Mouse (Mus musculus) C2C12 (cell line): ENCODE results near the gene Ubald2. TPM values are rescaled to one million over a fixed set of nuclear protein-coding genes. Genes with fewer than 3 reads are reported as not detected.

Experiments used
- H3K27me3 ChIP-seq: one replicate; pipeline ENCODE4 v1.6.1; 2011; ENCODE audit not compliant: control insufficient read depth, insufficient read depth, insufficient read length
- H3K36me3 ChIP-seq: one replicate; pipeline ENCODE4 v1.6.1; 2011; ENCODE audit not compliant: control insufficient read depth, insufficient read depth
- H3K4me3 ChIP-seq: one replicate; pipeline ENCODE4 v1.5.1; 2011; ENCODE audit warnings: mild to moderate bottlenecking, control low read depth; ENCODE audit not compliant: poor library complexity, insufficient read depth, severe bottlenecking
- H3K79me2 ChIP-seq: one replicate; pipeline ENCODE4 v1.6.1; 2011; ENCODE audit not compliant: control insufficient read depth, insufficient read depth
- H3K79me3 ChIP-seq: one replicate; pipeline ENCODE4 v1.6.1; 2011; ENCODE audit warnings: low read depth, control low read depth
- H3ac ChIP-seq: one replicate; pipeline ENCODE3; 2011; ENCODE audit warnings: low read depth; ENCODE audit not compliant: control insufficient read depth, insufficient read length
- CEBPB ChIP-seq: IDR thresholded peaks from one replicate; pipeline ENCODE4 v1.6.1; 2011; ENCODE audit warnings: low read depth, mild to moderate bottlenecking, control low read depth, moderate library complexity
- CTCF ChIP-seq: IDR thresholded peaks from one replicate; pipeline ENCODE4 v1.5.1; 2011; ENCODE audit not compliant: control insufficient read depth, insufficient read depth, insufficient read length
- FOSL1 ChIP-seq: IDR thresholded peaks from one replicate; pipeline ENCODE4 v1.8.0; 2011; ENCODE audit warnings: mild to moderate bottlenecking, low read length; ENCODE audit not compliant: poor library complexity, insufficient read depth, severe bottlenecking
- MAX ChIP-seq: IDR thresholded peaks from one replicate; pipeline ENCODE4 v1.6.1; 2011; ENCODE audit warnings: mild to moderate bottlenecking, control low read depth
- MYOD1 ChIP-seq: IDR thresholded peaks from one replicate; pipeline ENCODE4 v1.6.1; 2011; ENCODE audit warnings: low read depth; ENCODE audit not compliant: control insufficient read depth, insufficient read length
- MYOG ChIP-seq: IDR thresholded peaks from one replicate; pipeline ENCODE4 v1.6.1; 2011; ENCODE audit not compliant: control insufficient read depth, insufficient read length; ENCODE audit errors: extremely low read depth
- USF1 ChIP-seq: IDR thresholded peaks from one replicate; pipeline ENCODE4 v1.6.1; 2011; ENCODE audit warnings: low read depth, mild to moderate bottlenecking, control low read depth, moderate library complexity
- polyA plus RNA-seq: library from polyadenylated mRNA; unstranded; fragments of >200 nt; fragmentation: generic; extraction: Trizol; gene quantifications from one replicate; pipeline ENCODE4 v1.2.1, GENCODE M21; 2012; ENCODE audit warnings: missing spikeins

Ubald2 gene
- polyA plus RNA-seq, 1 experiment, result 126 TPM

DNA sequence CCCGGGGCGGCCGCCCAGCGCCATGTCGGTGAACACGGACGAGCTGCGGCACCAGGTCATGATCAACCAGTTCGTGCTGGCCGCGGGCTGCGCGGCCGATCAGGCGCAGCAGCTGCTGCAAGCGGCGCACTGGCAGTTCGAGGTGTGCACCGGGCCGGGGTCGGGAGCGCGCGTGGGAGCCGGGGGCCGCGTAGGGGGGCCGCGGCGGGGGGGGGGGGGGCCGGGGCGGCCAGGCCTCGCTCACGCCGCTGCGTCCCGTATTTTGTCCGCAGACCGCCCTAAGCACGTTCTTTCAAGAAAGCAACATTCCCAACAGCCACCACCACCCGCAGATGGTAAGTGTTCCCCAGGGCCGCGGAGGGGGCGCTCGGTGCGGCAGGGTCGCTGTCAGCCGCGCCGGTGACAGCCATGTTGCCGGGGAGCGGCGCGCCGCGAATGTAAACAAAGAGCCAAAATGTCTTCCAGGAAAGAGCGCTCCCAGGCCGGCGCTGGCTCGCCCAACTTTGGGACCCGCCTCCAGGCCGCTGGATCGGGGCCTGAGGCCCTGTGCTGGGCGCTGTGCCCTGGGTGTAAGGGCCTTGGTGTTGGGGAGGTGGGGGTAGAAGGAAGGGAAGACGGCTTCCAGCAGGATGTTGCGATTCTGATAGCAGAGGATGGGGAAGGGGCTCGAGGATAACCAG, 533 bp downstream of the Ubald2 start:
- TF ChIP-seq CTCF (no peak), MAX (peak; percentile 75), FOSL1 (no peak)

DNA sequence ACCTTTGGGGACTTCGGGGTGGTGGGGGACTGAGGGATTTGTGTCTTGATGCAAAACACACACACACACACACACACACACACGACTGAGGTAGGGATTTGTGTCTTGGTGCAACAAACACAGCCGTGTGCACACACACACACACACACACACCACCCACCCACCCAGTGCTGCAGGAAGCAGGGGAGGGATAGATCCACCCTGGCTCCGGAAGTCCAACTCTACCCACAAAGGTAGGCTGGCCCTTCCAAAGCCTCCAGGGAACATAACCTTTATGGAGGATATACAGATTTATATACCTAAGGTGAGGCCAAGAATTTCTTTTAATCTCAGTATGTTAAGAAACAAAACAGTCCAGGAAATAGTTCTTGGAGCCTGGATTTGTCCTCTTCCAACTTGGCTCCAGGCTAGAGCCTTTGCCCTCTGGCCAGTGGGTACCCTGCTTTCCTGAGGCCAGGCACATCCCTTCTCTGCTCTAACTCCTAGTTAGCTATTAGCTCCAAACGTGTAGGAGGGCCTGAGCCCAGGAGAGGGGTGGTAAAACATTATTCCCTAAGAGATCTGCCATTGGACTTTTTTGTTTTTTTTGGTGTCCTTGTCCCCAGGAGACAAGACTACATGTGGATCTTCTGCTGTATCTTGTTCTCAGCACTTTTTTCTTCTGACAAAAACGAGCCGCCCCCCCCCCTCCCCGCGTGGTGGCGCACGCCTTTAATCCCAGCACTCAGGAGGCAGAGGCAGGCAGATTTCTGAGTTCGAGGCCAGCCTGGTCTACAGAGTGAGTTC, 1.3 kb downstream of the Ubald2 start:
- Histone ChIP-seq H3K79me3 (peaks cover 2% of the 10 kb centered on the region), H3ac (peak overlapping the region; percentile 64), H3K79me2 (peaks cover 24% of the 10 kb centered on the region), H3K36me3 (peaks cover 20% of the 10 kb centered on the region), H3K4me3 (peak overlapping the region; percentile 74), H3K27me3 (no peaks in the 10 kb centered on the region)
- TF ChIP-seq MYOG (no peak), CTCF (no peak), USF1 (no peak), MAX (no peak), MYOD1 (no peak), CEBPB (no peak), FOSL1 (no peak)

More for the DNA sequence above, 533 bp downstream of the Ubald2 start:
- Histone ChIP-seq H3K4me3 (peak overlapping the region; percentile 74), H3K36me3 (peaks cover 20% of the 10 kb centered on the region), H3K27me3 (no peaks in the 10 kb centered on the region), H3K79me2 (peaks cover 24% of the 10 kb centered on the region), H3K79me3 (peaks cover 2% of the 10 kb centered on the region), H3ac (peak overlapping the region; percentile 62)

DNA sequence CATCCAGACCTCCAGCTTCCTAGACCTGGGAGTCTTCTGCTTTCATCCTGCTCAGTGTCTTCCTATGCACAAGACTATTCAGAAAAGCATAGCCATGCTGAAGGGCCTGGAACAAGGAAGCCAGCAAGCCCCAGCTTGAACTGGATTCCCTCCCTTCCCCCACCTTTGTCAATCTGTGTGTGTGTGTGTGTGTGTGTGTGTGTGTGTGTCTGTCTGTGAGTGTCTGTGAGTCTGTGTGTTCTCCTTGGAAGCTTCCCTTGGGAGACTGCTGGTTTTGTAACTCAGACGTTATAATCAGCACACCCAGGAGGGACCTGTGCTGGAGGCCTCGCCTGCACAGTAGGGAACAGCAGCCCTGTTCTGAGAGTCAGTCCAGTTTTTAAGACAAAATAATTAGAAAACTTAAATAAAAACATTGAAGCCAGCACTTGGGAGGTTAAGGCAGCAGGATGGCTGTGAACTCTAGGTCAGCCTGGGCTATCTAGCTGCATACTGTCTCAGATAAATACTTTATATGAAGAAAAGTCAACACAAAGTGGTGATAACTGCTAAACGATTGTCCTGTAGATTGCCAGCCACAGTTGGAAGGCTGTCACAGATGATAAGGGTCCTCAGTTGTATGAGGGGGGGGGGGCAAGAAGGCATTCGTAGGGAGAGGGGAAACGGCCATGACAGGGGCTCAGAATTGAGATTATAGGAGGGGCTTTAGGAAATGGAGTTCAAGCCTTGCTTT, 2.3 kb downstream of the Ubald2 start:
- TF ChIP-seq MYOD1 (no peak), CTCF (no peak), MYOG (no peak), CEBPB (no peak), USF1 (no peak), FOSL1 (no peak), MAX (no peak)
- H3K79me2 ChIP-seq, result peaks cover 24% of the 10 kb centered on the region
- H3ac ChIP-seq, result no peak overlapping the region
- peaks cover 2% of the 10 kb centered on the region for H3K79me3 ChIP-seq
- H3K27me3 ChIP-seq, result no peaks in the 10 kb centered on the region
- no peak overlapping the region for H3K4me3 ChIP-seq
- peaks cover 20% of the 10 kb centered on the region for H3K36me3 ChIP-seq

DNA sequence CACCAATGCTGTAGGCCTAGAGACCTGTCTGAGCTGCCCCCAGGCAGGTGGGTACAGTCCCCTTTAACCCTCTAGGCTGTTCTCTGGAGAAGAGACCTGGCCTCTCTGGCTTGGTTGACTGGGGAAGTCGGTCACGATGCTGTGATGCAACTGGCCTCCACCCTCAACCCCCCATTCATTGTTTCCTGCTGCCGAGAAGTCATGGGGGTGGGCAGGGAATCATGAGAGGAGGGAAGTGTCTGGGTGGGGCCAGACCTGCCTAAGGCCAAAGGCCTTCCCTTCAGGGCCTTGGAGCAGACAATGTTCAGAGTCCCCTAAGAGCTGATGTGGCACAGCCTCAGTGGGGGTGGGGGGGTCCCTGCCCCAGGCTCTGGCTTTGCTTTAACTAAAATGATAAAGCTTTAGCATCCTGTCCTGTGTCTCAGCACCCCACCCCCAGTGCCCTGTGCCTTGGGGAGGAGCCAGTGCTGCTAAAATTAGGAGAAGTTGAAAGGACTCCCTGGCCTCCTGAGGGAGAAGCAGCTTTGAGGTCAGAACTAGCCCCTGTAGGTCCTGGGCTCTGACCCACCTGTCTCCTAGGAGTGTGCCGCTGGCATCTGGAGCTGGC, 2.9 kb downstream of the Ubald2 start:
- H3K4me3 ChIP-seq, result no peak overlapping the region
- H3K27me3 ChIP-seq, result no peaks in the 10 kb centered on the region
- peaks cover 20% of the 10 kb centered on the region for H3K36me3 ChIP-seq

DNA sequence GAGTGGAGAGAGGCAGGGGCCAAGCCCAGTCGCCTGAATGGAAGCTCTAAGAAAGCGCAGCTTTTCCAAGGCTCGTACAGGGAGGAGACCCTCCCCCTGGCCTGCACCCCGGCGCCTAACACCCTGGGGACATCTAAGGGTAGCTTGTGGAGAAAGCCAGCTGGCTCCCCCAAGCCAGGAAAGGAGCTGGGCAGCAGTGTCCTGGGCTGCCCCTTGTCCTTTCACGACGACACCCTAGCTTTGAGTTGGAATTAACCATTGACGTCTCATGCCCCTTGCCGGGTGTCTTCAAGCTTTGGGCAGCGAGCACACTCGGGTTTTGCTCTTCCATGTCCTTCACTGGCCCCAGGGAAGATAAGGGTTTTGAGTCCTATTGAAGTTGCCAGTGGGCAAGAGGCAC, 3.6 kb downstream of the Ubald2 start:
- Histone ChIP-seq H3ac (no peak overlapping the region), H3K4me3 (no peak overlapping the region), H3K27me3 (no peaks in the 10 kb centered on the region), H3K36me3 (peaks cover 20% of the 10 kb centered on the region), H3K79me2 (peaks cover 24% of the 10 kb centered on the region), H3K79me3 (peaks cover 2% of the 10 kb centered on the region)
- TF ChIP-seq MAX (no peak), CEBPB (no peak)

More for the DNA sequence above, 2.9 kb downstream of the Ubald2 start:
- TF ChIP-seq CTCF, result no peak
- no peak for TF ChIP-seq USF1
- no peak overlapping the region for H3ac ChIP-seq
- H3K79me3 ChIP-seq, result peaks cover 2% of the 10 kb centered on the region
- H3K79me2 ChIP-seq, result peaks cover 24% of the 10 kb centered on the region
